10 mouse cellular contexts compared by ENCODE assay signal in genomic region chr2:93911942-93912341, GRCm38 (mm10). TPM values are rescaled to one million over a fixed set of nuclear protein-coding genes. Genes with fewer than 3 reads are reported as not detected.
DNase-seq lines count a peak whose midpoint lies in the region; ATAC-seq and TF ChIP-seq lines count a peak whose summit lies in the region.
"Had no signal": no experiment of that assay in that cellular context is flagged by ENCODE, and none has a peak within 500 bp of the region (broad histone marks: within the 10 kb centered on the region; RNA-seq: fewer than 3 reads in every experiment).

No protein-coding gene starts in this region.

- no peaks in the 10 kb centered on the region for H3K9me3 ChIP-seq in forebrain, embryonic 14.5 days (replicated peaks; ENCODE audit: control insufficient read depth, low read length)
- H3K9me3 ChIP-seq in forebrain, embryonic 15.5 days, result no peaks in the 10 kb centered on the region

- no peak for ATAC-seq in forebrain, embryonic 14.5 days
- no peak for ATAC-seq in forebrain, embryonic 15.5 days (replicated peaks)

- no peaks in the 10 kb centered on the region for H3K36me3 ChIP-seq in forebrain, embryonic 14.5 days (ENCODE audit: control insufficient read depth, insufficient read depth, low read length)
- no peaks in the 10 kb centered on the region for H3K36me3 ChIP-seq in forebrain, embryonic 15.5 days

- TF ChIP-seq POLR2A in lung, adult 2 months (IDR thresholded peaks at IDR 0.05; ENCODE audit: borderline replicate concordance, extremely low read depth, low read depth, low read length), result no peak

- H3K4me3 ChIP-seq in forebrain, embryonic 14.5 days (ENCODE audit: low read depth, low read length), result no peak overlapping the region
- H3K4me3 ChIP-seq in forebrain, embryonic 15.5 days, result no peak overlapping the region
- no peak overlapping the region for H3K4me3 ChIP-seq in lung, adult 2 months (replicated peaks; ENCODE audit: extremely low read depth, low read depth, low read length)

- H3K27me3 ChIP-seq in forebrain, embryonic 14.5 days (replicated peaks; ENCODE audit: control insufficient read depth, insufficient read depth, low read length), result no peaks in the 10 kb centered on the region
- no peaks in the 10 kb centered on the region for H3K27me3 ChIP-seq in forebrain, embryonic 15.5 days

- 73% methylated on average over 10 of the region's 10 CpGs for WGBS in forebrain, embryonic 14.5 days
- 65% methylated on average over 10 of the region's 10 CpGs for WGBS in forebrain, embryonic 15.5 days
- 61% methylated on average over 10 of the region's 10 CpGs for WGBS in lung, adult 2 months

- no peak overlapping the region for H3K27ac ChIP-seq in forebrain, embryonic 14.5 days (ENCODE audit: low read depth, low read length)
- no peak overlapping the region for H3K27ac ChIP-seq in forebrain, embryonic 15.5 days (replicated peaks)

- DNase-seq in forebrain, embryonic 14.5 days (ENCODE audit: low spot score), result peak; percentile 56
- peak; percentile 32 to 48 for DNase-seq in lung, adult 18-20 months
- no peak for DNase-seq in lung, adult 2 months
- peak; percentile 69 for DNase-seq in cerebellum, adult 9-11 months
- DNase-seq in layer of hippocampus, postnatal 14 days (ENCODE audit: low spot score in 2 of 2), result peak; percentile 42 to 62
- DNase-seq in thymus, postnatal 0 days (ENCODE audit: low spot score), result no peak
- no peak for DNase-seq in T-cell, adult 2 months (ENCODE audit: low spot score)
- DNase-seq: liver had no signal

- no peak overlapping the region for H3K9ac ChIP-seq in forebrain, embryonic 14.5 days (ENCODE audit: low read length)
- H3K9ac ChIP-seq in forebrain, embryonic 15.5 days (replicated peaks), result no peak overlapping the region

- no peak overlapping the region for H3K4me2 ChIP-seq in forebrain, embryonic 14.5 days (ENCODE audit: low read length)
- H3K4me2 ChIP-seq in forebrain, embryonic 15.5 days (replicated peaks), result no peak overlapping the region

- H3K4me1 ChIP-seq in forebrain, embryonic 14.5 days (ENCODE audit: control insufficient read depth, insufficient read depth, low read length), result no peaks in the 10 kb centered on the region
- H3K4me1 ChIP-seq in forebrain, embryonic 15.5 days, result peaks cover 15% of the 10 kb centered on the region
- H3K4me1 ChIP-seq in lung, adult 2 months (ENCODE audit: control insufficient read depth, insufficient read depth, low read length), result peaks cover 10% of the 10 kb centered on the region

- no peak for TF ChIP-seq CTCF in lung, adult 2 months (IDR thresholded peaks at IDR 0.05; ENCODE audit: insufficient read depth, low read length)

RNA-seq across cellular contexts. Expression of gene Accsl, which starts 43.0 kb away (rescaled TPM):
- 0.71 and 1.2 TPM in 2 replicates for polyA plus RNA-seq in forebrain, embryonic 14.5 days (2014; fragmentation: Nextera tagmentation; extraction: Ambion mirVana)
- 0.45 and 0.66 TPM in 2 replicates for polyA plus RNA-seq in forebrain, embryonic 15.5 days (2015; fragmentation: Nextera tagmentation; extraction: Ambion mirVana)
- 0.08 TPM in 1 of 2 replicates, not detected in the other for polyA plus RNA-seq in lung, adult 2 months (2012; rRNA removed)
- total RNA-seq in layer of hippocampus, postnatal 14 days (2021), result under 1 TPM; 0.72 to 0.90 TPM
- polyA plus RNA-seq in thymus, postnatal 0 days (2015; fragmentation: Nextera tagmentation; extraction: Ambion mirVana), result 0.12 and 0.23 TPM in 2 replicates
- total RNA-seq: heart, postnatal 14 days had no signal

RNA-seq across cellular contexts. Expression of gene Gm13889, which starts 45.1 kb away (rescaled TPM):
- polyA plus RNA-seq in forebrain, embryonic 14.5 days (2014; fragmentation: Nextera tagmentation; extraction: Ambion mirVana), result 23.9 and 28.6 TPM in 2 replicates
- 24.2 and 26.7 TPM in 2 replicates for polyA plus RNA-seq in forebrain, embryonic 15.5 days (2015; fragmentation: Nextera tagmentation; extraction: Ambion mirVana)
- polyA plus RNA-seq in lung, adult 2 months (2012; rRNA removed), result 51.8 and 107 TPM in 2 replicates
- 10 to 100 TPM; 48.0 to 49.2 TPM for total RNA-seq in layer of hippocampus, postnatal 14 days (2021)
- polyA plus RNA-seq in thymus, postnatal 0 days (2015; fragmentation: Nextera tagmentation; extraction: Ambion mirVana), result 2.7 and 3.3 TPM in 2 replicates

Comparison
In these comparisons a context has a peak if more than half of its experiments do, and no peak if none do; other contexts are left out.
1. DNase-seq: peak in forebrain, embryonic 14.5 days (single experiment), lung, adult 18-20 months (2 of 2), cerebellum, adult 9-11 months (single experiment) and layer of hippocampus, postnatal 14 days (2 of 2); none in lung, adult 2 months (single experiment), thymus, postnatal 0 days (single experiment) and T-cell, adult 2 months (single experiment).